Mouse (Mus musculus) CH12F3 (cell line): Measurements from ENCODE around the gene Myadm.
"Not testable (repeated sequence)": the region's sequence is repeated elsewhere in the genome, so short reads cannot be mapped to it uniquely, and the experiment has no call there.

ENCODE experiments used
- in situ Hi-C: fragments of 300-500 bp; cut with MboI; formaldehyde crosslinking; loops from 2 replicates; pipeline ENCODE4 v1.14.3; 2020; ENCODE audit warnings: low sequenced_read_pairs

Myadm gene

GRCm38 (mm10) chr7:3290257-3291033 lies 1.6 kb downstream of the Myadm start:
- in situ Hi-C loops = no loop called here

GRCm38 (mm10) chr7:3291197-3291596 lies 2.3 kb downstream of the Myadm start:
- in situ Hi-C loops = no loop called here

- in situ Hi-C loops = no loop called here
Measured at GRCm38 (mm10) chr7:3291764-3292163, 2.9 kb downstream of the Myadm start.

GRCm38 (mm10) chr7:3292271-3292670 lies 3.4 kb downstream of the Myadm start:
- in situ Hi-C loops = not testable (repeated sequence)

GRCm38 (mm10) chr7:3292791-3293190 lies 3.9 kb downstream of the Myadm start:
- in situ Hi-C loops = no loop called here

- in situ Hi-C loops = no loop called here
Measured at GRCm38 (mm10) chr7:3294794-3295193, 5.9 kb downstream of the Myadm start.

- in situ Hi-C loops = no loop called here
Measured at GRCm38 (mm10) chr7:3295321-3296110, 6.6 kb downstream of the Myadm start.

- in situ Hi-C loops = no loop called here
Measured at GRCm38 (mm10) chr7:3296711-3297110, 7.8 kb downstream of the Myadm start.

GRCm38 (mm10) chr7:3299941-3300617 lies 11.2 kb downstream of the Myadm start:
- in situ Hi-C loops = no loop called here

GRCm38 (mm10) chr7:3300891-3301627 lies 12.2 kb downstream of the Myadm start:
- in situ Hi-C loops = no loop called here

- in situ Hi-C loops = no loop called here
Measured at GRCm38 (mm10) chr7:3301628-3302555, 13.0 kb downstream of the Myadm start.

GRCm38 (mm10) chr7:3302556-3303275 lies 13.8 kb downstream of the Myadm start:
- in situ Hi-C loops = no loop called here

- in situ Hi-C loops = no loop called here
Measured at GRCm38 (mm10) chr7:3303276-3303781, 14.4 kb downstream of the Myadm start.

- in situ Hi-C loops = no loop called here
Measured at GRCm38 (mm10) chr7:3303789-3304188, 14.9 kb downstream of the Myadm start.

- in situ Hi-C loops = no loop called here
Measured at GRCm38 (mm10) chr7:3304298-3304697, 15.4 kb downstream of the Myadm start.

- in situ Hi-C loops = no loop called here
Measured at GRCm38 (mm10) chr7:3306400-3306799, 17.5 kb downstream of the Myadm start.

GRCm38 (mm10) chr7:3308646-3309045 lies 19.8 kb downstream of the Myadm start:
- in situ Hi-C loops = no loop called here

- in situ Hi-C loops = no loop called here
Measured at GRCm38 (mm10) chr7:3310233-3310632, 21.4 kb downstream of the Myadm start.

- in situ Hi-C loops = no loop called here
Measured at GRCm38 (mm10) chr7:3313571-3313970, 24.7 kb downstream of the Myadm start.
